Mouse (Mus musculus) C2C12 (cell line): ENCODE measurements at regions not wholly inside any gene's neighbourhood (a gene's known extent, or its start where the extent isn't known, plus 50 kb on each side); places are given as distances from the start of the nearest gene placed in this dataset.

Experiments used
- H3K27me3 ChIP-seq: one replicate; pipeline ENCODE4 v1.6.1; 2011; ENCODE audit not compliant: control insufficient read depth, insufficient read depth, insufficient read length
- H3K36me3 ChIP-seq: one replicate; pipeline ENCODE4 v1.6.1; 2011; ENCODE audit not compliant: control insufficient read depth, insufficient read depth
- H3K4me3 ChIP-seq: one replicate; pipeline ENCODE4 v1.5.1; 2011; ENCODE audit warnings: mild to moderate bottlenecking, control low read depth; ENCODE audit not compliant: poor library complexity, insufficient read depth, severe bottlenecking
- H3K79me2 ChIP-seq: one replicate; pipeline ENCODE4 v1.6.1; 2011; ENCODE audit not compliant: control insufficient read depth, insufficient read depth
- H3K79me3 ChIP-seq: one replicate; pipeline ENCODE4 v1.6.1; 2011; ENCODE audit warnings: low read depth, control low read depth
- H3ac ChIP-seq: one replicate; pipeline ENCODE3; 2011; ENCODE audit warnings: low read depth; ENCODE audit not compliant: control insufficient read depth, insufficient read length
- CEBPB ChIP-seq: IDR thresholded peaks from one replicate; pipeline ENCODE4 v1.6.1; 2011; ENCODE audit warnings: low read depth, mild to moderate bottlenecking, control low read depth, moderate library complexity
- CTCF ChIP-seq: IDR thresholded peaks from one replicate; pipeline ENCODE4 v1.5.1; 2011; ENCODE audit not compliant: control insufficient read depth, insufficient read depth, insufficient read length
- FOSL1 ChIP-seq: IDR thresholded peaks from one replicate; pipeline ENCODE4 v1.8.0; 2011; ENCODE audit warnings: mild to moderate bottlenecking, low read length; ENCODE audit not compliant: poor library complexity, insufficient read depth, severe bottlenecking
- MAX ChIP-seq: IDR thresholded peaks from one replicate; pipeline ENCODE4 v1.6.1; 2011; ENCODE audit warnings: mild to moderate bottlenecking, control low read depth
- MYOD1 ChIP-seq: IDR thresholded peaks from one replicate; pipeline ENCODE4 v1.6.1; 2011; ENCODE audit warnings: low read depth; ENCODE audit not compliant: control insufficient read depth, insufficient read length
- MYOG ChIP-seq: IDR thresholded peaks from one replicate; pipeline ENCODE4 v1.6.1; 2011; ENCODE audit not compliant: control insufficient read depth, insufficient read length; ENCODE audit errors: extremely low read depth
- USF1 ChIP-seq: IDR thresholded peaks from one replicate; pipeline ENCODE4 v1.6.1; 2011; ENCODE audit warnings: low read depth, mild to moderate bottlenecking, control low read depth, moderate library complexity

GRCm38 (mm10) chr9:32937391-32937790 is 301.4 kb downstream of the Ets1 start:
- TF ChIP-seq MYOD1 (no peak), CEBPB (no peak), CTCF (no peak), FOSL1 (no peak), MAX (no peak), USF1 (no peak), MYOG (no peak)

GRCm38 (mm10) chr9:32938857-32939256 is 302.8 kb downstream of the Ets1 start:
- Histone ChIP-seq H3K36me3 (no peaks in the 10 kb centered on the region), H3K4me3 (no peak overlapping the region), H3ac (no peak overlapping the region), H3K27me3 (no peaks in the 10 kb centered on the region), H3K79me2 (no peaks in the 10 kb centered on the region), H3K79me3 (no peaks in the 10 kb centered on the region)
- no peak for TF ChIP-seq MAX
- TF ChIP-seq FOSL1 = no peak
- TF ChIP-seq USF1 = no peak
- no peak for TF ChIP-seq CTCF
- TF ChIP-seq MYOD1 = no peak
- TF ChIP-seq CEBPB = no peak
- no peak for TF ChIP-seq MYOG

More at GRCm38 (mm10) chr9:32937391-32937790, 301.4 kb downstream of the Ets1 start:
- H3K27me3 ChIP-seq = no peaks in the 10 kb centered on the region
- H3K36me3 ChIP-seq = no peaks in the 10 kb centered on the region
- H3ac ChIP-seq = no peak overlapping the region
- H3K4me3 ChIP-seq = no peak overlapping the region
- no peaks in the 10 kb centered on the region for H3K79me2 ChIP-seq
- H3K79me3 ChIP-seq = no peaks in the 10 kb centered on the region

GRCm38 (mm10) chr9:32939626-32940025 is 303.6 kb downstream of the Ets1 start:
- no peaks in the 10 kb centered on the region for H3K27me3 ChIP-seq
- H3K36me3 ChIP-seq = no peaks in the 10 kb centered on the region
- no peak overlapping the region for H3ac ChIP-seq
- no peak overlapping the region for H3K4me3 ChIP-seq
- no peaks in the 10 kb centered on the region for H3K79me3 ChIP-seq
- no peak for TF ChIP-seq CEBPB
- TF ChIP-seq USF1 = no peak
- no peak for TF ChIP-seq FOSL1
- H3K79me2 ChIP-seq = no peaks in the 10 kb centered on the region

GRCm38 (mm10) chr9:32940111-32940813 is 304.2 kb downstream of the Ets1 start:
- H3ac ChIP-seq = no peak overlapping the region
- no peaks in the 10 kb centered on the region for H3K79me3 ChIP-seq
- TF ChIP-seq USF1 (no peak), CTCF (peak; percentile 9), MYOG (no peak)
- no peaks in the 10 kb centered on the region for H3K36me3 ChIP-seq
- peak overlapping the region; percentile 18 for H3K4me3 ChIP-seq
- no peaks in the 10 kb centered on the region for H3K79me2 ChIP-seq
- no peaks in the 10 kb centered on the region for H3K27me3 ChIP-seq

GRCm38 (mm10) chr9:32940919-32941767 is 305.1 kb downstream of the Ets1 start:
- Histone ChIP-seq H3K79me2 (no peaks in the 10 kb centered on the region), H3K27me3 (no peaks in the 10 kb centered on the region), H3ac (no peak overlapping the region), H3K36me3 (no peaks in the 10 kb centered on the region), H3K4me3 (no peak overlapping the region), H3K79me3 (no peaks in the 10 kb centered on the region)
- no peak for TF ChIP-seq MYOG
- no peak for TF ChIP-seq FOSL1
- no peak for TF ChIP-seq CTCF
- TF ChIP-seq CEBPB = no peak
- TF ChIP-seq USF1 = no peak
- no peak for TF ChIP-seq MYOD1
- TF ChIP-seq MAX = no peak

DNA sequence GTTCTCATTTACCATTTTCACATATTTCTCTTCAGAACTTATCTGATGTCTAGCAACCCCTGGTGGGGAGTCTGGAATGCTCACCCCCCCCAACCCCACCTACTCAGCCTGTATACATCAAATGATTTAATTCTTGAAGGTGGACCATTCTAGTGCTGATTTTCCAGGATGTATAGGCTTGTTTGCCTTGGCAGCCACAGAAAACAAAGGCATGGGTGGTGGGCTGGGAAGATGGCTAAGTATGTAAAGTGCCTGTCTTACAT is 305.7 kb downstream of the Ets1 start:
- H3K79me3 ChIP-seq = no peaks in the 10 kb centered on the region
- no peaks in the 10 kb centered on the region for H3K27me3 ChIP-seq
- no peaks in the 10 kb centered on the region for H3K79me2 ChIP-seq
- TF ChIP-seq USF1 (no peak), CEBPB (no peak), MYOG (no peak), FOSL1 (no peak), CTCF (no peak), MAX (no peak), MYOD1 (no peak)
- no peak overlapping the region for H3ac ChIP-seq
- no peaks in the 10 kb centered on the region for H3K36me3 ChIP-seq
- no peak overlapping the region for H3K4me3 ChIP-seq
